In genomic region chr17:28517956-28518614, GRCm38 (mm10) we compare ENCODE assay signal across 8 mouse cellular contexts. TPM values are rescaled to one million over a fixed set of nuclear protein-coding genes. Genes with fewer than 3 reads are reported as not detected.
DNase-seq lines count a peak whose midpoint lies in the region; ATAC-seq and TF ChIP-seq lines count a peak whose summit lies in the region.

No protein-coding gene starts in this region.

- peak overlapping the region; percentile 97 for H3K4me2 ChIP-seq in hindbrain, postnatal 0 days (ENCODE audit: low read depth, low read length)

- no peak for TF ChIP-seq CTCF in hindbrain, postnatal 0 days (IDR thresholded peaks at IDR 0.05; ENCODE audit: low read depth)

- DNase-seq in NIH3T3 (ENCODE audit: low read depth) = peak; percentile 76
- DNase-seq in cerebellum, postnatal 10 days = peak; percentile 80 to 87
- DNase-seq in frontal cortex, postnatal 36 days (ENCODE audit: low spot score in 2 of 2) = peak; percentile 77 to 93
- peak; percentile 87 for DNase-seq in hindbrain, postnatal 0 days (ENCODE audit: low spot score)
- peak; percentile 84 to 91 for DNase-seq in left cerebral cortex, adult 8-10 months (ENCODE audit: low spot score in 2 of 2)
- peak; percentile 84 to 87 for DNase-seq in right cerebral cortex, postnatal 36 days (ENCODE audit: low spot score in 2 of 2)
- peak; percentile 83 to 95 for DNase-seq in urinary bladder, postnatal 36 days (ENCODE audit: low spot score in 2 of 2)

- H3K27ac ChIP-seq in hindbrain, postnatal 0 days = peak overlapping the region; percentile 77

- H3K9me3 ChIP-seq in hindbrain, postnatal 0 days (ENCODE audit: low read length) = no peaks in the 10 kb centered on the region

- H3K4me1 ChIP-seq in hindbrain, postnatal 0 days (ENCODE audit: insufficient read depth, low read length) = peaks cover 11% of the 10 kb centered on the region; the same call in 1 of the 2 replicates

- H3K36me3 ChIP-seq in hindbrain, postnatal 0 days (ENCODE audit: insufficient read depth, low read length) = no peaks in the 10 kb centered on the region

- WGBS in hindbrain, postnatal 0 days = under 1% methylated on average over 44 of the region's 46 CpGs

- H3K9ac ChIP-seq in hindbrain, postnatal 0 days (replicated peaks; ENCODE audit: low read length) = peak overlapping the region; percentile 68

- H3K27me3 ChIP-seq in hindbrain, postnatal 0 days (ENCODE audit: insufficient read depth, low read length) = no peaks in the 10 kb centered on the region

- peak; percentile 73 for ATAC-seq in hindbrain, postnatal 0 days
- peak; percentile 51 for ATAC-seq in megakaryocyte, adult 5-6 weeks (ENCODE audit: poor library complexity, severe bottlenecking)

- peak overlapping the region; percentile 47 for H3K4me3 ChIP-seq in hindbrain, postnatal 0 days (ENCODE audit: low read length)

RNA-seq across cellular contexts. Expression of gene Fkbp5, which starts 0.8 kb away (rescaled TPM):
- 27.5 and 31.3 TPM in 2 replicates for total RNA-seq in hindbrain, postnatal 0 days (2014; rRNA removed)
- polyA plus RNA-seq in hindbrain, postnatal 0 days (2015; fragmentation: Nextera tagmentation; extraction: Ambion mirVana) = 18.5 and 20.0 TPM in 2 replicates
- total RNA-seq in left cerebral cortex, adult 8-10 months (2022) = 10 to 100 TPM; 34.6 to 56.0 (median 46.5) TPM
- 12.8 and 17.9 TPM in 2 replicates for total RNA-seq in megakaryocyte, adult 5-6 weeks (2015)
- total RNA-seq in megakaryocyte, adult 5-6 weeks (2017) = 25.9 and 26.8 TPM in 2 replicates

RNA-seq across cellular contexts. Expression of gene Armc12, which starts 12.5 kb away (rescaled TPM):
- total RNA-seq in hindbrain, postnatal 0 days (2014; rRNA removed) = not detected in 2 replicates
- not detected in 2 replicates for polyA plus RNA-seq in hindbrain, postnatal 0 days (2015; fragmentation: Nextera tagmentation; extraction: Ambion mirVana)
- total RNA-seq in left cerebral cortex, adult 8-10 months (2022) = not detected
- total RNA-seq in megakaryocyte, adult 5-6 weeks (2015) = 0.16 TPM in 1 of 2 replicates, not detected in the other
- total RNA-seq in megakaryocyte, adult 5-6 weeks (2017) = not detected in 2 replicates

RNA-seq across cellular contexts. Expression of gene Clpsl2, which starts 31.1 kb away (rescaled TPM):
- not detected in 2 replicates for total RNA-seq in hindbrain, postnatal 0 days (2014; rRNA removed)
- polyA plus RNA-seq in hindbrain, postnatal 0 days (2015; fragmentation: Nextera tagmentation; extraction: Ambion mirVana) = not detected in 2 replicates
- total RNA-seq in left cerebral cortex, adult 8-10 months (2022) = not detected
- not detected in 2 replicates for total RNA-seq in megakaryocyte, adult 5-6 weeks (2015)
- total RNA-seq in megakaryocyte, adult 5-6 weeks (2017) = not detected in 2 replicates

RNA-seq across cellular contexts. Expression of gene Clps, which starts 42.5 kb away (rescaled TPM):
- total RNA-seq in hindbrain, postnatal 0 days (2014; rRNA removed) = not detected in 2 replicates
- not detected in 2 replicates for polyA plus RNA-seq in hindbrain, postnatal 0 days (2015; fragmentation: Nextera tagmentation; extraction: Ambion mirVana)
- total RNA-seq in left cerebral cortex, adult 8-10 months (2022) = not detected
- total RNA-seq in megakaryocyte, adult 5-6 weeks (2015) = not detected in 2 replicates
- total RNA-seq in megakaryocyte, adult 5-6 weeks (2017) = not detected in 2 replicates

RNA-seq across cellular contexts. Expression of gene Lhfpl5, which starts 57.4 kb away (rescaled TPM):
- total RNA-seq in hindbrain, postnatal 0 days (2014; rRNA removed) = 26.6 and 42.3 TPM in 2 replicates
- polyA plus RNA-seq in hindbrain, postnatal 0 days (2015; fragmentation: Nextera tagmentation; extraction: Ambion mirVana) = 27.3 and 29.7 TPM in 2 replicates
- total RNA-seq in left cerebral cortex, adult 8-10 months (2022) = 1 to 10 TPM; 4.0 to 6.1 (median 5.3) TPM
- not detected in 2 replicates for total RNA-seq in megakaryocyte, adult 5-6 weeks (2015)
- not detected in 2 replicates for total RNA-seq in megakaryocyte, adult 5-6 weeks (2017)

Comparison
In these comparisons a context has a peak if more than half of its experiments do, and no peak if none do; other contexts are left out.
1. Peak in every context shown above with its lines: DNase-seq, ATAC-seq, H3K4me3 ChIP-seq and H3K27ac ChIP-seq.